Mouse (Mus musculus): ENCODE results near the gene Plau. TPM values are rescaled to one million over a fixed set of nuclear protein-coding genes. Genes with fewer than 3 reads are reported as not detected.

Gene Plau
- total RNA-seq, 1 experiment from 2014 or later: 0.81 TPM

DNA sequence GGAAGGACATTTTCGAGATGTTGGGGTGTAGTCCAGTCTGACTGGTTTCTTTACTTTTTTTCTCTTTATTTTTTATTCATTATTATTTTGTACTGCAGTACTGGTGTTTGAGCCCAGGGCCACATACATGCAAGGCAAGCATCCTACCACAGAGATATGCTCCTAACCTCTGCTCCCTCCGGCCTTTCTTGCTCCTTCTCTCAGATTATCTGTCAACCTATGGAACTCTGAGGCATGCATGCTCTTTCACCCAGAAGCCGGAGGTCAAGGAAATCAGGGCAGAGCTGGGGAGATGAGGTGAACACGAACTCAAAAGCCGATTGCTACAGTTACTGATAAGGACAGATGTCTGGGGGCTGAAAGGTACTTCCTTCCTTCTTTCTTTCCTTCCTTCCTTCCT lies 32.0 kb upstream of the Plau start:
- no peak for ATAC-seq (ENCODE audit: extremely low read depth, insufficient number of reproducible peaks, low FRiP score, poor library complexity, severe bottlenecking)

DNA sequence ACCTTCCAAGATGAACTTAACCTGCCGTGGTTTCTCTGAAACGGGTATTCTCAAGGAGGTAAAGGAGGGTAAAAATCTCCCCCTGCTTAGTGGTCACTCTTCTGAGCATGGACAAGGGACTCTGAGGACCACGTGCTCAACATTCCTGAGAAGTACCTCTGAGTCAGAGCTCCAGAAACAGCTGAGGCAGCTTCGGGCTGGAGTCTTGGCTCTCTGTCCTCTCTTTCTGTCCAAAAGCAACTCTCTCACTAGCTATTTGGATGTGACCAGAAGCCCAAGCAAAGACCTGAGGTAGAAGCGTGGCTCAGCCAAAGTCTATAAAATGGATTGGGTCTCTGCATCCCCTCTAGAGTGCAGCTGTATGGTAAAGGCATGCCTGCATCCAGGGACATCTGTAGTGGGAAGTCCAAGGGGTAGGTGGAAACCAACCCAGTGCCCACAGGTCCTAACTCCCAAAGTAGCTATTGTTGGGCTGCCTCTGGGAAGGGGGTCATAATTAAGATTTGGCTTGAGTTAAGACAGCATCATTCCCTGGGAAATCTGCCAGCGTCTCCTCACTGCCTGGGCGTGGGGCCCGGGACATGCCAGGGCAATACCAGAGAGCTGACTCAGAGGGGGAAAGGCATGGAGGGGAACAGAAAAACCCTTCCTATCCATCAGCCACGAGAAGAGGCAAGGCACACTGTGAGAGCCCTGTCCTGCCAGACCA lies 31.3 kb upstream of the Plau start:
- ATAC-seq (ENCODE audit: extremely low read depth, insufficient number of reproducible peaks, low FRiP score, poor library complexity, severe bottlenecking): no peak

DNA sequence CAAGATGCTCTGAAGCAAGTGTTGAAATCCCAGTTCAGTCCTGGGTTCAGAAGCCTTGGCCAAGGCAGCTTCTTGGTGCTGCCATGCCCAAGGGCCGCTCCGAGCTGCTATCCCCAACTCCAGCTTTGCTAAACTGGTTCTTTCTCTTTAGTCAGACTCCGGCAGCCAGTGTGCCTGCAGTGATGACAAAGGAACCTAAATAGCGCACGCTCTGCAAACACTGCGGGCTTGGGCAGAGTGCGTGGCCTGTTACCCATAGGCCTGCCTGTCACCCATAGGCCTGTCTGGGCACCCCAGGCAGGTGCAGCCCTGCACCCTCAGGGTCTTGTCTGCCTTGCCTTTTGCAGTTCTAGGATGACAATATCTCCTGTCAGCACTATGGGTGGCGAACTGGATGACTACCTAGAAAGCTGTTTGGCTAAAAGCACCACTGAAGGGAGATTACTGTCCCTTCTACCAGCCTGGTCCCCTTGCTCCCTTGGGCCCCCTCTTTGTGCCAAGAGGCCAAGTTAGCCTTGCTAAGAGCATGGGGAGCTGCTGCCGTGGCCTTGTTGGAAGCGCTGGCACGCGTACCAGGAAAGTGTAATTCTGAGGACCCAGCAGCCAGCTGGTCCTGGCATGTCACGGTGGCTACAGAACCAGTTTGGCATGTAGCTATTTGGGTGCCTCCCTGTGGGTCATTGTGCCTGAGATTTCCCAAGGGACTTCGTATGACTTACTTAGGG lies 30.2 kb upstream of the Plau start:
- no peak for ATAC-seq (ENCODE audit: extremely low read depth, insufficient number of reproducible peaks, low FRiP score, poor library complexity, severe bottlenecking)

GRCm38 (mm10) chr14:20809349-20809748 lies 27.1 kb upstream of the Plau start:
- no peak for ATAC-seq (ENCODE audit: extremely low read depth, insufficient number of reproducible peaks, low FRiP score, poor library complexity, severe bottlenecking)

DNA sequence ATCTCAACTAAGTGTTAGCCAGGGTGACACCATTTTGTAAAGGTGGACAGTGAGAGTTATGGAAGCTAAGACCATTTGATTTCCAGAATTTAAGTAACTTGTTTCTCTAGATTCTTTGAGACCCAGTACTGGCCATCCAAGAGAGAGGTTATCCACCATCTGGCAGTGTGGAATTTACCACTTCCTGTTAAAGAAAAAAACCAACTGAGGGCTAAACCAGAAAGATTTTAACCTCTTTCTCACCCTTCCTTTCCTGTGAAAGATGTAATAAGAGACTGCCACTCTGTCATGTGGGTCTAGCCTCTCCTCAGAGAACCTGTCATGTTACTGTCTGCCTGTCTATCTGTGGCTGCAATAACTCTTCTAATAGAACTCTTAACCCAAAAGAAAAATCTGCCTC lies 26.6 kb upstream of the Plau start:
- ATAC-seq (ENCODE audit: extremely low read depth, insufficient number of reproducible peaks, low FRiP score, poor library complexity, severe bottlenecking): no peak

DNA sequence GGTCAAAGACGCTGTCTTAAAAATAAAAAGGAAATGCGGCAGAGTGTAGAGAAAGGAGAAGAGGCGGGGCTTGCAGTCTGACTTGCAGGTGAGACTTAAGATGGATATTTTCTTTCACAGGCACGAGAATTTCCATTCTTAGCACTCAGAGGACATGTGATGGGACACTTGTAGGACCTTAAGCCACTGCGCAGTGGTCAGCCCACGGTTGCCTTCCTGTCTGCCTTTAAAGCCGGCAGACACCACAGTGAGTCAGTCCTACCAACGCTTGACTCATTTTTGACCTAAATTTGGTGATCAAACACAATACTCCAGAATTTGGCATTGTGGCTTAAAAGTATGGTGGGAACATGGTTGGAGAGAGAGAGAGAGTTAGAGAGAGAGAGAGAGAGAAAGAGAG lies 25.2 kb upstream of the Plau start:
- ATAC-seq (ENCODE audit: extremely low read depth, insufficient number of reproducible peaks, low FRiP score, poor library complexity, severe bottlenecking): no peak

DNA sequence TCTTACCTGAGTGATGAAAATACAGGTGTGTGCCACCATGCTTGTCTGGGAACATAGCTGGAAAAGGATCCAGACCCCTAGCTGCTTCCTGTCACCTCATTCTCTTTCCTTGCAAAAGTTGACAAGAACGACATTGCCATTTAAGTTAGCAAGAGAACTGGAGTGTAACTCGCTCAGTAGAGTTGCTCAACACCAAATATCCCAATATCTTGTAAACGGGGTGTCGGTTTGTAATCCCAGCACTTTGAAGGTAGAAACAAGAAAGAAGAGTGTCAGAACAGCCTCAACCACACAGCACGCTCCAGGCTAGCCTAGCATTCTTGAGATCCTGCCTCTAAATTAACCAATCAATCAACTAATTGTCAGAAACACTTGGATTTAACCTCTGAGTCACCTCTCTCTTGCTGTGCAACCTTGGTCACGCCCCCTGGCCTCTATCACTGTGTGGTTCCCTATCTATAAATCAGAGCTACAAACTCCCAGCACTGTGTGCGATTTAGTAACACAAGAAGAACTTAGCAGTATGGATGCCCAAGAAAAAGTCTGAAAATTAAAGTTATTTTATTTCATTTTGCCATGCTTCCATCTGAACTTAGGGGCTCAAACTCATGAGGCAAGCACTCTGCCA lies 24.6 kb upstream of the Plau start:
- ATAC-seq (ENCODE audit: extremely low read depth, insufficient number of reproducible peaks, low FRiP score, poor library complexity, severe bottlenecking): no peak

GRCm38 (mm10) chr14:20815448-20815847 lies 21.0 kb upstream of the Plau start:
- no peak for ATAC-seq (ENCODE audit: extremely low read depth, insufficient number of reproducible peaks, low FRiP score, poor library complexity, severe bottlenecking)

GRCm38 (mm10) chr14:20824517-20824916 lies 11.9 kb upstream of the Plau start:
- no peak for ATAC-seq (ENCODE audit: extremely low read depth, insufficient number of reproducible peaks, low FRiP score, poor library complexity, severe bottlenecking)

GRCm38 (mm10) chr14:20825516-20825915 lies 10.9 kb upstream of the Plau start:
- ATAC-seq (ENCODE audit: extremely low read depth, insufficient number of reproducible peaks, low FRiP score, poor library complexity, severe bottlenecking): no peak

DNA sequence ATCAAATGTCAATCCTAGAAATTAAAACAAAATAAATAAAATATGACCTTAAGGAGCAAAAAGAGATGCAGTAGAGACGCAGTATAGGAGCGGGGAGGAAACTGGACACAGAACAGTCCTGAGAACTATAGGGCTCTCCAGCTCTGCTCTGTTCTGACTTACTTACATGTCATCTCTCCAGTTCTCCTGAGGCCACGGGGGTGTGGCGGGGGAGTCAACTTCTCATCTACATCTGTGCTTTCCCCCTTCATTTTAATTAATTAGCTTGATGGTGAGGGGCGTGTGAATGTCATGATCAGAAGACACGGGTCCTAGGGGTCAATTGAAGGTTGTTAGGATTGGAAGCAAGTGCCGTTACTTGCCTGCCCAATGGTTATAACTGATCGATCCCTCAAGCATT lies 9.4 kb upstream of the Plau start:
- ATAC-seq (ENCODE audit: extremely low read depth, insufficient number of reproducible peaks, low FRiP score, poor library complexity, severe bottlenecking): no peak

DNA sequence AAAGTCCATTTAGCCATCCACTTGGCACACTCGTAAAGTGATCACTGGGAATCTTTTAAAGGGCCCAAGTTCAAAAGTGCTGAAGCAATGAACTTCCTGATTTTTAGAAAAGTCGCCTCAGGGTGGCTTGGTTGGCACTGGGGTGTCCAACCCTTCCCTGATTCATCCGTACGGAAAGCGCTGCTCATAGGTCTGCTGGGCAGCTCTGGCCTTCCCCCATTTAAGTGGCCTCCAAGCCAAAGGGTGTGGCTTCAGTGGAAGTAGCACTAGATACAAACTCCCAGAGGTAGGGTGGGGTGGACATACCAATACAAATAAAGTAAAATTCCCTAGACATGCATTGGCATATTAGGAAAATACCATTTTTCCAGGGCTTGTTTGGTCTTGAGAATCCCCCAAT lies 9.0 kb upstream of the Plau start:
- no peak for ATAC-seq (ENCODE audit: extremely low read depth, insufficient number of reproducible peaks, low FRiP score, poor library complexity, severe bottlenecking)

GRCm38 (mm10) chr14:20828524-20828923 lies 7.9 kb upstream of the Plau start:
- ATAC-seq (ENCODE audit: extremely low read depth, insufficient number of reproducible peaks, low FRiP score, poor library complexity, severe bottlenecking): no peak

DNA sequence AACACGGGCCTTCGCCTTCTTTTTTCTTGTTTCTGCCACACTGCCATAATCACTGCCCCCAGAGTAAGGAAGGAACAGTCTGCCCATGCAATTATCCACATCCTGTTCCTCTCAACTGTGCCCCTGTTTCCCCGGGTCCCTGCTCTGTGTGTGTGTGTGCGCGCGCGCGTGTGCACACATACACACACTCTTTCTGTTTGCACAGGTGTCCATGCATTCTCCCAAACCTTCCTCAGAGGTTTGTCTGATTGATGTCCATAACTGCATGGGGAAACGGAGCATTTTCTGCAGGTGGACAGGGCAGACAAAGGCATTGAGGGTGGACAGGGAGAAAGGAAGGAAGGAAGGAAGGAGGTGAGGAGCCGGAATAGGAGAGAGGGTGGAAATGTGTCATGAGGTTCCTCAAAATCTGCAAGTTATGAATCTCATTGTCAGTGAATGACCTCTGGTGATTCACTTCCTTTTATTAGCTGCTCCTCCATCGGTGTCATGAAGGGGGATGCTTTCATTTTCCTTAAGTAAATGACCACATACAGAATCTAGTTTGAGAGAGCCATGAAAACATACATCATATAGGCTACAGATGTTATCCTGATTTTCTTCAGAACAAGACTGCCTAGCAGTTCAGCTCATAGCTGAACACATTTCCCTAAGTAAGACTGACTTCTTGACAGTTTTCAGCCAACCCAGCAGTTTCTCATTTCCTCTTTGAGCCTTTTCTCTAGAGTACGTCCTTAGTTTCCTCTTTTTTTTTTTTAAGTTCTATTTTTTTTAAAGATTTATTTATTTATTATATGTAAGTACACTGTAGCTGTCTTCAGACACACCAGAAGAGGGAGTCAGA lies 6.7 kb upstream of the Plau start:
- ATAC-seq (ENCODE audit: extremely low read depth, insufficient number of reproducible peaks, low FRiP score, poor library complexity, severe bottlenecking): peak; percentile 73

- no peak for ATAC-seq (ENCODE audit: extremely low read depth, insufficient number of reproducible peaks, low FRiP score, poor library complexity, severe bottlenecking)
These were observed 5.1 kb upstream of the Plau start for GRCm38 (mm10) chr14:20831141-20831910.

DNA sequence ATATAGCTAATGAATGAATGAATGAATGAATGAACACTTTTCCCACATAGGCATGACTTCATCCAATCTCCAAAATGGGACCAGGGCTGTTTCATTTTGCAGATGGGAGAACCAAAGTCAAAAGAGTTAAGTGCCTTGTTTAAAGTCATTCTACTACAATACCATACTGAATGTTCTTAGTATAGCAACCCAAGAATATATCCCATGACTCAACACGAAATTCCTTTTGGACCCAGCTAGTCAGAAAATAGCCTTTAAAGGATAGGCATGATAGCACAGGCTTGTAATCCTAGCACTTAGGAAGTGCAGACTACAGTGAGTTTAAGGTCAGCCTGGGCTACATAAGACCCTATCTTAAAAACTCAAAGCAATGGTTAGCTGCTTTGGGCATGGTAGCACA lies 4.5 kb upstream of the Plau start:
- no peak for ATAC-seq (ENCODE audit: extremely low read depth, insufficient number of reproducible peaks, low FRiP score, poor library complexity, severe bottlenecking)

- ATAC-seq (ENCODE audit: extremely low read depth, insufficient number of reproducible peaks, low FRiP score, poor library complexity, severe bottlenecking): no peak
These were observed 2.9 kb upstream of the Plau start for GRCm38 (mm10) chr14:20833525-20833924.

DNA sequence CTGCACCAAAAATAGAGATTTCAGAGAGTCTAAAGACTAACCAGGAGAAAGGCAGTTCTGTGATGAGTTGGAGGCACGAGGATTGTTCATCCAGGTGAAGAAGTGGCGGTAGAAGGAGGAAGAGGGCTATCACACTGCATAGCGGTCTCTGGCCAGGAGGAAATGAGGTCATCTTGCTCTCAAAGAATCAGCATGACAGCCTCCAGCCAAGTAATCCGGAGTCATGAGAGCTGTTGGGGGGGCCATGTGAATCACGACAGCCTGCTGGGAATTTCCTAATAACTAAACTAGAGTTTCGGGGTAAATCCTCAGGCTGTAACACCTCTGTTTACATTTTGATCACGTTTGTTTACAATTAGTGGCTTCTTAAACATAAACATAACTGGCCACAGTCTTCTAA lies 2.3 kb upstream of the Plau start:
- no peak for ATAC-seq (ENCODE audit: extremely low read depth, insufficient number of reproducible peaks, low FRiP score, poor library complexity, severe bottlenecking)

GRCm38 (mm10) chr14:20836905-20837376 lies 481 bp downstream of the Plau start:
- peak; percentile 54; the same call in 1 of the 2 replicates for ATAC-seq (ENCODE audit: extremely low read depth, insufficient number of reproducible peaks, low FRiP score, poor library complexity, severe bottlenecking)
